Mouse (Mus musculus): ENCODE data around the gene Lrpprc. TPM values are rescaled to one million over a fixed set of nuclear protein-coding genes. Genes with fewer than 3 reads are reported as not detected.

Gene Lrpprc
- polyA plus RNA-seq, 1 experiment from 2014 or later = 68.2 TPM

GRCm38 (mm10) chr17:84736719-84737118, 53.9 kb downstream of the Lrpprc start:
- no peak for ATAC-seq
- Histone ChIP-seq H3K4me3 (no peak overlapping the region), H3K27ac (no peak overlapping the region), H3K4me2 (no peak overlapping the region), H3K9me3 (replicated peaks) (no peaks in the 10 kb centered on the region), H3K27me3 (replicated peaks) (no peaks in the 10 kb centered on the region), H3K4me1 (peaks cover 12% of the 10 kb centered on the region), H3K9ac (no peak overlapping the region), H3K36me3 (peaks cover 65% of the 10 kb centered on the region)
- WGBS (ENCODE audit: insufficient replicate concordance) = 80% methylated on average over 9 of the region's 9 CpGs

- H3K4me1 ChIP-seq = peaks cover 43% of the 10 kb centered on the region
- peaks cover 72% of the 10 kb centered on the region for H3K36me3 ChIP-seq
- no peaks in the 10 kb centered on the region for H3K9me3 ChIP-seq (replicated peaks)
- no peak for ATAC-seq
- no peak overlapping the region for H3K27ac ChIP-seq
- H3K4me3 ChIP-seq = no peak overlapping the region
- H3K27me3 ChIP-seq (replicated peaks) = no peaks in the 10 kb centered on the region
- no peak overlapping the region for H3K4me2 ChIP-seq
- H3K9ac ChIP-seq = no peak overlapping the region
- WGBS (ENCODE audit: insufficient replicate concordance) = 86% methylated on average over 8 of the region's 8 CpGs
Measured at GRCm38 (mm10) chr17:84732612-84733011, 58.0 kb downstream of the Lrpprc start.

GRCm38 (mm10) chr17:84731361-84731760, 59.2 kb downstream of the Lrpprc start:
- H3K27ac ChIP-seq = no peak overlapping the region; the same call in 1 of the 2 replicates
- WGBS (ENCODE audit: insufficient replicate concordance) = 90% methylated on average over 12 of the region's 12 CpGs
- H3K9ac ChIP-seq = no peak overlapping the region
- no peaks in the 10 kb centered on the region for H3K9me3 ChIP-seq (replicated peaks)
- ATAC-seq = no peak
- peaks cover 80% of the 10 kb centered on the region for H3K36me3 ChIP-seq
- peaks cover 45% of the 10 kb centered on the region for H3K4me1 ChIP-seq
- H3K4me3 ChIP-seq = no peak overlapping the region
- no peaks in the 10 kb centered on the region for H3K27me3 ChIP-seq (replicated peaks)
- H3K4me2 ChIP-seq = no peak overlapping the region

GRCm38 (mm10) chr17:84729140-84729539, 61.4 kb downstream of the Lrpprc start:
- Histone ChIP-seq H3K4me1 (peaks cover 40% of the 10 kb centered on the region), H3K4me2 (peak overlapping the region; percentile 49), H3K27me3 (replicated peaks) (no peaks in the 10 kb centered on the region), H3K9ac (peak overlapping the region; percentile 23; the same call in 1 of the 2 replicates), H3K36me3 (peaks cover 82% of the 10 kb centered on the region), H3K4me3 (no peak overlapping the region), H3K27ac (peak overlapping the region; percentile 81), H3K9me3 (replicated peaks) (no peaks in the 10 kb centered on the region)
- 41% methylated on average over 5 of the region's 5 CpGs for WGBS (ENCODE audit: insufficient replicate concordance)
- ATAC-seq = peak; percentile 66

GRCm38 (mm10) chr17:84728201-84728911, 62.2 kb downstream of the Lrpprc start:
- Histone ChIP-seq H3K4me3 (no peak overlapping the region), H3K27ac (peak overlapping the region; percentile 81)

GRCm38 (mm10) chr17:84725163-84725562, 65.4 kb downstream of the Lrpprc start:
- no peak overlapping the region for H3K4me3 ChIP-seq
- H3K36me3 ChIP-seq = peaks cover 88% of the 10 kb centered on the region
- no peak overlapping the region for H3K27ac ChIP-seq
- peaks cover 29% of the 10 kb centered on the region for H3K4me1 ChIP-seq
- ATAC-seq = no peak
- WGBS (ENCODE audit: insufficient replicate concordance) = 91% methylated on average over 3 of the region's 3 CpGs
- no peaks in the 10 kb centered on the region for H3K9me3 ChIP-seq (replicated peaks)
- H3K9ac ChIP-seq = no peak overlapping the region
- no peaks in the 10 kb centered on the region for H3K27me3 ChIP-seq (replicated peaks)
- no peak overlapping the region for H3K4me2 ChIP-seq

More at GRCm38 (mm10) chr17:84728201-84728911, 62.2 kb downstream of the Lrpprc start:
- Histone ChIP-seq H3K4me1 (peaks cover 40% of the 10 kb centered on the region), H3K36me3 (peaks cover 83% of the 10 kb centered on the region), H3K9ac (peak overlapping the region; percentile 39), H3K4me2 (peak overlapping the region; percentile 49), H3K27me3 (replicated peaks) (no peaks in the 10 kb centered on the region), H3K9me3 (replicated peaks) (no peaks in the 10 kb centered on the region)
- ATAC-seq = peak; percentile 99
- WGBS (ENCODE audit: insufficient replicate concordance) = 43% methylated on average over 1 of the region's 1 CpGs

- ATAC-seq = no peak
- peaks cover 88% of the 10 kb centered on the region for H3K36me3 ChIP-seq
- 82% methylated on average over 9 of the region's 9 CpGs for WGBS (ENCODE audit: insufficient replicate concordance)
Measured at GRCm38 (mm10) chr17:84724028-84724427, 66.6 kb downstream of the Lrpprc start.

GRCm38 (mm10) chr17:84719105-84719504, 71.5 kb downstream of the Lrpprc start:
- Histone ChIP-seq H3K36me3 (peaks cover 79% of the 10 kb centered on the region), H3K9ac (no peak overlapping the region), H3K27ac (no peak overlapping the region), H3K4me2 (no peak overlapping the region), H3K4me3 (no peak overlapping the region), H3K9me3 (replicated peaks) (no peaks in the 10 kb centered on the region), H3K4me1 (no peaks in the 10 kb centered on the region), H3K27me3 (replicated peaks) (no peaks in the 10 kb centered on the region)
- no peak for ATAC-seq
- WGBS (ENCODE audit: insufficient replicate concordance) = 62% methylated on average over 3 of the region's 3 CpGs

More at GRCm38 (mm10) chr17:84724028-84724427, 66.6 kb downstream of the Lrpprc start:
- Histone ChIP-seq H3K9me3 (replicated peaks) (no peaks in the 10 kb centered on the region), H3K9ac (no peak overlapping the region), H3K27me3 (replicated peaks) (no peaks in the 10 kb centered on the region), H3K4me3 (no peak overlapping the region), H3K27ac (no peak overlapping the region), H3K4me1 (peaks cover 21% of the 10 kb centered on the region), H3K4me2 (no peak overlapping the region)

- WGBS (ENCODE audit: insufficient replicate concordance) = 75% methylated on average over 5 of the region's 5 CpGs
- no peaks in the 10 kb centered on the region for H3K27me3 ChIP-seq (replicated peaks)
Measured at GRCm38 (mm10) chr17:84717416-84717815, 73.2 kb downstream of the Lrpprc start.

GRCm38 (mm10) chr17:84716252-84716872, 74.2 kb downstream of the Lrpprc start:
- H3K9me3 ChIP-seq (replicated peaks) = no peaks in the 10 kb centered on the region
- H3K27ac ChIP-seq = no peak overlapping the region
- H3K4me2 ChIP-seq = no peak overlapping the region
- WGBS (ENCODE audit: insufficient replicate concordance) = 84% methylated on average over 16 of the region's 16 CpGs
- no peaks in the 10 kb centered on the region for H3K4me1 ChIP-seq
- ATAC-seq = no peak
- no peak overlapping the region for H3K9ac ChIP-seq
- peaks cover 82% of the 10 kb centered on the region for H3K36me3 ChIP-seq
- H3K27me3 ChIP-seq (replicated peaks) = no peaks in the 10 kb centered on the region
- no peak overlapping the region for H3K4me3 ChIP-seq

More at GRCm38 (mm10) chr17:84717416-84717815, 73.2 kb downstream of the Lrpprc start:
- H3K4me3 ChIP-seq = no peak overlapping the region
- H3K9ac ChIP-seq = no peak overlapping the region
- H3K4me1 ChIP-seq = no peaks in the 10 kb centered on the region
- H3K4me2 ChIP-seq = no peak overlapping the region
- peaks cover 82% of the 10 kb centered on the region for H3K36me3 ChIP-seq
- no peak overlapping the region for H3K27ac ChIP-seq
- no peak for ATAC-seq
- no peaks in the 10 kb centered on the region for H3K9me3 ChIP-seq (replicated peaks)

GRCm38 (mm10) chr17:84714930-84715329, 75.7 kb downstream of the Lrpprc start:
- 69% methylated on average over 4 of the region's 4 CpGs for WGBS (ENCODE audit: insufficient replicate concordance)
- ATAC-seq = no peak

GRCm38 (mm10) chr17:84713563-84714164, 76.9 kb downstream of the Lrpprc start:
- Histone ChIP-seq H3K4me1 (no peaks in the 10 kb centered on the region), H3K27ac (no peak overlapping the region), H3K4me2 (no peak overlapping the region), H3K9me3 (replicated peaks) (no peaks in the 10 kb centered on the region), H3K27me3 (replicated peaks) (no peaks in the 10 kb centered on the region), H3K9ac (no peak overlapping the region), H3K4me3 (no peak overlapping the region), H3K36me3 (peaks cover 82% of the 10 kb centered on the region)
- ATAC-seq = no peak
- 90% methylated on average over 18 of the region's 18 CpGs for WGBS (ENCODE audit: insufficient replicate concordance)

More at GRCm38 (mm10) chr17:84714930-84715329, 75.7 kb downstream of the Lrpprc start:
- no peaks in the 10 kb centered on the region for H3K4me1 ChIP-seq
- no peak overlapping the region for H3K9ac ChIP-seq
- H3K27ac ChIP-seq = no peak overlapping the region
- no peak overlapping the region for H3K4me3 ChIP-seq
- no peaks in the 10 kb centered on the region for H3K27me3 ChIP-seq (replicated peaks)
- peaks cover 77% of the 10 kb centered on the region for H3K36me3 ChIP-seq
- no peaks in the 10 kb centered on the region for H3K9me3 ChIP-seq (replicated peaks)
- H3K4me2 ChIP-seq = no peak overlapping the region

All from liver, embryonic 12.5 days (tissue).